Comparison of ENCODE assay signal across 17 mouse cellular contexts in genomic region chr14:25155008-25155783, GRCm38 (mm10).
DNase-seq lines count a peak whose midpoint lies in the region; ATAC-seq and TF ChIP-seq lines count a peak whose summit lies in the region.
"Had no signal": no experiment of that assay in that cellular context is flagged by ENCODE, and none has a peak within 500 bp of the region (broad histone marks: within the 10 kb centered on the region; RNA-seq: fewer than 3 reads in every experiment).

No protein-coding gene starts in this region.

- peak overlapping the region; percentile 91 to 93 for H3K27ac ChIP-seq in heart, embryonic 14.5 days (replicated peaks in 1 of 2; ENCODE audit: control insufficient read depth in 1 of 2, insufficient read depth in 1 of 2, low read depth in 2 of 2, low read length in 2 of 2)
- H3K27ac ChIP-seq in hindbrain, postnatal 0 days: peak overlapping the region; percentile 64
- H3K27ac ChIP-seq in hindbrain, embryonic 10.5 days: no peak overlapping the region
- no peak overlapping the region for H3K27ac ChIP-seq in stomach, embryonic 16.5 days (ENCODE audit: low read length)
- H3K27ac ChIP-seq: embryonic facial prominence, embryonic 15.5 days; gastrocnemius, adult 2 months; limb, embryonic 12.5 days; liver, embryonic 12.5 days; neural tube, embryonic 12.5 days had no signal

- intact Hi-C loops in heart, postnatal 14 days (cut with DNase I): no loop called here

- TF ChIP-seq CTCF in hindbrain, postnatal 0 days (IDR thresholded peaks at IDR 0.05; ENCODE audit: low read depth): no peak

- no peaks in the 10 kb centered on the region for H3K36me3 ChIP-seq in heart, embryonic 14.5 days (ENCODE audit: control insufficient read depth, insufficient read depth, low read length)
- H3K36me3 ChIP-seq in hindbrain, postnatal 0 days (ENCODE audit: insufficient read depth, low read length): no peaks in the 10 kb centered on the region
- no peaks in the 10 kb centered on the region for H3K36me3 ChIP-seq in hindbrain, embryonic 10.5 days
- no peaks in the 10 kb centered on the region for H3K36me3 ChIP-seq in stomach, embryonic 16.5 days (ENCODE audit: control insufficient read depth, insufficient read depth, low read length)
- H3K36me3 ChIP-seq: embryonic facial prominence, embryonic 15.5 days; limb, embryonic 12.5 days; liver, embryonic 12.5 days; neural tube, embryonic 12.5 days had no signal

- peak; percentile 51 to 52 for DNase-seq in cerebellum, postnatal 10 days
- DNase-seq in cerebellum, adult 11-12 months: no peak
- no peak for DNase-seq in heart, postnatal 14 days
- DNase-seq in hindbrain, postnatal 0 days (ENCODE audit: low spot score): peak; percentile 45
- no peak for DNase-seq in hindbrain, embryonic 10.5 days (ENCODE audit: low spot score)
- DNase-seq in frontal cortex, postnatal 25 days (ENCODE audit: low spot score in 2 of 2): no peak
- DNase-seq: adrenal gland, adult 2 months; cerebellum, postnatal 36 days; gastrocnemius, adult 2 months; lung, adult 2 months had no signal

- no peak overlapping the region for H3K4me2 ChIP-seq in heart, embryonic 14.5 days (ENCODE audit: low read length)
- no peak overlapping the region for H3K4me2 ChIP-seq in hindbrain, postnatal 0 days (ENCODE audit: low read depth, low read length)
- no peak overlapping the region for H3K4me2 ChIP-seq in stomach, embryonic 16.5 days (ENCODE audit: low read depth, low read length)
- H3K4me2 ChIP-seq: embryonic facial prominence, embryonic 15.5 days; limb, embryonic 12.5 days; liver, embryonic 12.5 days; neural tube, embryonic 12.5 days had no signal

- no peak for ATAC-seq in heart, embryonic 14.5 days (ENCODE audit: insufficient number of reproducible peaks, insufficient read depth, low FRiP score, low read depth)
- ATAC-seq in hindbrain, postnatal 0 days: peak; percentile 32; the same call in 1 of the 2 replicates
- ATAC-seq in stomach, embryonic 16.5 days (ENCODE audit: insufficient read depth, low FRiP score): no peak
- ATAC-seq: liver, embryonic 12.5 days had no signal

- no peak overlapping the region for H3K4me3 ChIP-seq in heart, embryonic 14.5 days (ENCODE audit: control insufficient read depth in 1 of 2, insufficient read depth in 1 of 2, low read depth in 1 of 2, low read length in 2 of 2)
- H3K4me3 ChIP-seq in hindbrain, postnatal 0 days (ENCODE audit: low read length): no peak overlapping the region
- H3K4me3 ChIP-seq in hindbrain, embryonic 10.5 days: no peak overlapping the region
- no peak overlapping the region for H3K4me3 ChIP-seq in stomach, embryonic 16.5 days (replicated peaks; ENCODE audit: low read length)
- H3K4me3 ChIP-seq: embryonic facial prominence, embryonic 15.5 days; gastrocnemius, adult 2 months; limb, embryonic 12.5 days; liver, embryonic 12.5 days; megakaryocyte, embryonic 14.5 days; neural tube, embryonic 12.5 days had no signal

- no peak overlapping the region for H3K9ac ChIP-seq in heart, embryonic 14.5 days (ENCODE audit: low read length)
- no peak overlapping the region for H3K9ac ChIP-seq in hindbrain, postnatal 0 days (replicated peaks; ENCODE audit: low read length)
- H3K9ac ChIP-seq in stomach, embryonic 16.5 days (ENCODE audit: low read length): 0 out of 2 replicates have a peak overlapping the region, but pooled peaks have one; percentile 7
- H3K9ac ChIP-seq: embryonic facial prominence, embryonic 15.5 days; limb, embryonic 12.5 days; liver, embryonic 12.5 days; neural tube, embryonic 12.5 days had no signal

- H3K27me3 ChIP-seq in heart, embryonic 14.5 days (ENCODE audit: control insufficient read depth, insufficient read depth, low read length): no peaks in the 10 kb centered on the region
- no peaks in the 10 kb centered on the region for H3K27me3 ChIP-seq in hindbrain, postnatal 0 days (ENCODE audit: insufficient read depth, low read length)
- no peaks in the 10 kb centered on the region; the same call in 1 of the 2 replicates for H3K27me3 ChIP-seq in hindbrain, embryonic 10.5 days (ENCODE audit: insufficient read depth, poor library complexity, severe bottlenecking)
- no peaks in the 10 kb centered on the region for H3K27me3 ChIP-seq in stomach, embryonic 16.5 days (ENCODE audit: control insufficient read depth, insufficient read depth, low read length)
- H3K27me3 ChIP-seq: embryonic facial prominence, embryonic 15.5 days; limb, embryonic 12.5 days; neural tube, embryonic 12.5 days had no signal

- 42% methylated on average over 7 of the region's 7 CpGs for WGBS in heart, embryonic 14.5 days
- 55% methylated on average over 7 of the region's 7 CpGs for WGBS in hindbrain, postnatal 0 days
- 83% methylated on average over 7 of the region's 7 CpGs for WGBS in hindbrain, embryonic 10.5 days
- WGBS in stomach, embryonic 16.5 days: 56% methylated on average over 7 of the region's 7 CpGs

- peaks cover 27 to 36% of the 10 kb centered on the region in 2 experiments for H3K4me1 ChIP-seq in heart, embryonic 14.5 days (ENCODE audit: control insufficient read depth in 2 of 2, insufficient read depth in 2 of 2, low read length in 2 of 2)
- 0 out of 2 replicates have a peak, but pooled peaks cover 12% of the 10 kb centered on the region for H3K4me1 ChIP-seq in hindbrain, postnatal 0 days (ENCODE audit: insufficient read depth, low read length)
- peaks cover 19% of the 10 kb centered on the region for H3K4me1 ChIP-seq in hindbrain, embryonic 10.5 days (replicated peaks)
- H3K4me1 ChIP-seq in stomach, embryonic 16.5 days (ENCODE audit: control insufficient read depth, insufficient read depth, low read length): peaks cover 11% of the 10 kb centered on the region
- H3K4me1 ChIP-seq: embryonic facial prominence, embryonic 15.5 days; liver, embryonic 12.5 days; neural tube, embryonic 12.5 days had no signal

- no peaks in the 10 kb centered on the region for H3K9me3 ChIP-seq in heart, embryonic 14.5 days (ENCODE audit: control insufficient read depth, low read length)
- H3K9me3 ChIP-seq in hindbrain, postnatal 0 days (ENCODE audit: low read length): no peaks in the 10 kb centered on the region
- no peaks in the 10 kb centered on the region for H3K9me3 ChIP-seq in hindbrain, embryonic 10.5 days
- no peaks in the 10 kb centered on the region for H3K9me3 ChIP-seq in stomach, embryonic 16.5 days (replicated peaks; ENCODE audit: control insufficient read depth, low read length)
- H3K9me3 ChIP-seq: embryonic facial prominence, embryonic 15.5 days; limb, embryonic 12.5 days; liver, embryonic 12.5 days; megakaryocyte, embryonic 14.5 days; neural tube, embryonic 12.5 days had no signal

Comparison
In these comparisons a context has a peak if more than half of its experiments do, and no peak if none do; other contexts are left out.
1. DNase-seq: peak in cerebellum, postnatal 10 days (2 of 2) and hindbrain, postnatal 0 days (single experiment); none in cerebellum, adult 11-12 months (single experiment), heart, postnatal 14 days (0 of 2), hindbrain, embryonic 10.5 days (single experiment) and frontal cortex, postnatal 25 days (0 of 2).
2. H3K27ac ChIP-seq: peak in heart, embryonic 14.5 days (2 of 2) and hindbrain, postnatal 0 days (single experiment); none in hindbrain, embryonic 10.5 days (single experiment) and stomach, embryonic 16.5 days (single experiment).